Mouse (Mus musculus) kidney, adult 10 weeks (tissue): Measurements from ENCODE around the gene 1700006A11Rik. TPM values are rescaled to one million over a fixed set of nuclear protein-coding genes. Genes with fewer than 3 reads are reported as not detected.

ENCODE experiments used
- polyA plus RNA-seq: library from polyadenylated mRNA; stranded (reverse); fragments of 350-450 nt; fragmentation: Illumina TruSeq; extraction: RNeasy Lipid Tissue Mini Kit (QIAGEN cat#74804); gene quantifications from one replicate; pipeline ENCODE4 v1.2.3, GENCODE M21; 2014; ENCODE audit warnings: low read depth, low replicate concordance

Gene 1700006A11Rik
- polyA plus RNA-seq = not detected

DNA sequence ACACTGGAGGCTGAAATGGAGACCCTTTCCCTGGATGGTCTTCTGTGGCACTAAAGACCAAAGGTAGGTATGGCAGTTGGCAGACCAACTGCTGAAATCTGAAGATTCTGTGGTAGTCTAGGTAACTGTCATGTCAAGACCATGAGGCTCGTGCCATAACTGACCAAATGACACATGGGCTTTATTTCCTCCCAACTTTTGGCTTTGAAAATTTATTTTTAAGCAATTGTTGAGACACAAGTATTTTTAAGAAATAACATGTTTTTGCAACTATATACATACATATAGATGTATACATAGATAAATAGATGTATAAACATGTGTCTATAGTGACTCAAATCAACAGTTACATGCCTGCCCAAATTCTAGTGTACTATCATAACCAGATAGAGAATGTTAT, at the start of gene 1700006A11Rik:
TSS of gene 1700006A11Rik (minus strand) at position 101 of the 400 bp plus-strand sequence.

Other genes starting within 250 kb of the 1700006A11Rik start
- gene Tram1l1, start 105.2 kb downstream of the 1700006A11Rik start, polyA plus RNA-seq = 0.16 TPM
- gene 1700003H04Rik, start 155.1 kb upstream of the 1700006A11Rik start, polyA plus RNA-seq = not detected